Mouse (Mus musculus) hindbrain, embryonic 16.5 days (tissue): ENCODE results near the gene Tcf23. TPM values are rescaled to one million over a fixed set of nuclear protein-coding genes. Genes with fewer than 3 reads are reported as not detected.

Experiments used
- ATAC-seq: fragments of 200-750 bp; cut with Nextera tagmentation; 2 replicates; pipeline ENCODE4 v1.8.0; 2017; ENCODE audit warnings: moderate TSS enrichment, moderate library complexity
- H3K27ac ChIP-seq: fragments of 300-500 bp; sonication (generic); 2 replicates; pipeline ENCODE4 v1.5.1; 2014; ENCODE audit warnings: low read depth, mild to moderate bottlenecking, control low read depth, low read length, moderate library complexity
- H3K27me3 ChIP-seq: fragments of 300-500 bp; sonication (generic); replicated peaks from 2 replicates; pipeline ENCODE4 v1.6.1; 2014; ENCODE audit warnings: low read length; ENCODE audit not compliant: control insufficient read depth, insufficient read depth
- H3K36me3 ChIP-seq: fragments of 300-500 bp; sonication (generic); 2 replicates; pipeline ENCODE4 v1.6.1; 2014; ENCODE audit warnings: mild to moderate bottlenecking, low read length, moderate library complexity, mixed read lengths; ENCODE audit not compliant: control insufficient read depth, insufficient read depth
- H3K4me1 ChIP-seq: fragments of 300-500 bp; sonication (generic); 2 replicates; pipeline ENCODE4 v1.6.1; 2014; ENCODE audit warnings: low read depth, low read length; ENCODE audit not compliant: control insufficient read depth, insufficient read depth
- H3K4me2 ChIP-seq: fragments of 300-500 bp; sonication (generic); 2 replicates; pipeline ENCODE4 v1.6.1; 2014; ENCODE audit warnings: mild to moderate bottlenecking, low read length, control low read depth, moderate library complexity
- H3K4me3 ChIP-seq: fragments of 300-500 bp; sonication (generic); 2 replicates; pipeline ENCODE4 v1.5.1; 2014; ENCODE audit warnings: mild to moderate bottlenecking, low read length, control low read depth, moderate library complexity
- H3K9ac ChIP-seq: fragments of 300-500 bp; sonication (generic); 2 replicates; pipeline ENCODE4 v1.6.1; 2014; ENCODE audit warnings: low read depth, mild to moderate bottlenecking, control low read depth, low read length, moderate library complexity
- H3K9me3 ChIP-seq: fragments of 300-500 bp; sonication (generic); 2 replicates; pipeline ENCODE4 v1.6.1; 2014; ENCODE audit warnings: mild to moderate bottlenecking, low read length, moderate library complexity; ENCODE audit not compliant: control insufficient read depth
- WGBS: fragments of 180-500 bp; shearing (Covaris S2); extraction: QIAGEN DNeasy Blood & Tissue Kit; methylation state at CpG from one replicate; pipeline ENCODE4 v1.1.7; 2014; 5-methylcytosine and 5-hydroxymethylcytosine counted together
- polyA plus RNA-seq: library from polyadenylated mRNA; unstranded; fragments of >200 nt; fragmentation: Nextera tagmentation; extraction: Ambion mirVana; gene quantifications from 2 replicates; pipeline ENCODE4 v1.2.1, GENCODE M21; 2015

Gene Tcf23
- polyA plus RNA-seq, 1 experiment from 2014 or later, result not detected

GRCm38 (mm10) chr5:30974870-30975656 is 6.6 kb downstream of the Tcf23 start:
- ATAC-seq, result no peak
- H3K4me2 ChIP-seq, result no peak overlapping the region

GRCm38 (mm10) chr5:30982357-30982756 is 13.9 kb downstream of the Tcf23 start:
- 18% methylated on average over 2 of the region's 2 CpGs for WGBS
- H3K4me1 ChIP-seq, result no peaks in the 10 kb centered on the region
- no peaks in the 10 kb centered on the region for H3K36me3 ChIP-seq
- H3K4me2 ChIP-seq, result no peak overlapping the region
- H3K4me3 ChIP-seq, result no peak overlapping the region
- H3K27ac ChIP-seq, result no peak overlapping the region
- H3K9me3 ChIP-seq, result no peaks in the 10 kb centered on the region
- H3K27me3 ChIP-seq, result no peaks in the 10 kb centered on the region
- H3K9ac ChIP-seq, result no peak overlapping the region
- ATAC-seq, result no peak

More at GRCm38 (mm10) chr5:30974870-30975656, 6.6 kb downstream of the Tcf23 start:
- H3K36me3 ChIP-seq, result no peaks in the 10 kb centered on the region
- H3K4me1 ChIP-seq, result no peaks in the 10 kb centered on the region
- no peak overlapping the region for H3K4me3 ChIP-seq
- no peaks in the 10 kb centered on the region for H3K27me3 ChIP-seq
- no peak overlapping the region for H3K9ac ChIP-seq
- no peaks in the 10 kb centered on the region for H3K9me3 ChIP-seq
- WGBS, result 64% methylated on average over 9 of the region's 9 CpGs
- no peak overlapping the region for H3K27ac ChIP-seq

- WGBS, result 72% methylated on average over 5 of the region's 5 CpGs
These were observed 24.7 kb downstream of the Tcf23 start for GRCm38 (mm10) chr5:30992980-30993676.

GRCm38 (mm10) chr5:30994074-30994473 is 25.6 kb downstream of the Tcf23 start:
- WGBS, result 71% methylated on average over 3 of the region's 3 CpGs
- no peak for ATAC-seq
- no peak overlapping the region for H3K4me3 ChIP-seq

More at GRCm38 (mm10) chr5:30992980-30993676, 24.7 kb downstream of the Tcf23 start:
- Histone ChIP-seq H3K9me3 (no peaks in the 10 kb centered on the region), H3K4me1 (no peaks in the 10 kb centered on the region), H3K9ac (no peak overlapping the region), H3K4me3 (no peak overlapping the region), H3K36me3 (no peaks in the 10 kb centered on the region), H3K27me3 (no peaks in the 10 kb centered on the region), H3K4me2 (no peak overlapping the region), H3K27ac (no peak overlapping the region)
- ATAC-seq, result no peak

GRCm38 (mm10) chr5:30994910-30995635 is 26.6 kb downstream of the Tcf23 start:
- no peak overlapping the region for H3K4me2 ChIP-seq
- H3K4me1 ChIP-seq, result no peaks in the 10 kb centered on the region
- WGBS, result 79% methylated on average over 11 of the region's 11 CpGs
- H3K4me3 ChIP-seq, result no peak overlapping the region
- H3K27me3 ChIP-seq, result no peaks in the 10 kb centered on the region
- H3K36me3 ChIP-seq, result no peaks in the 10 kb centered on the region
- ATAC-seq, result no peak
- H3K9ac ChIP-seq, result no peak overlapping the region
- no peaks in the 10 kb centered on the region for H3K9me3 ChIP-seq
- no peak overlapping the region for H3K27ac ChIP-seq

More at GRCm38 (mm10) chr5:30994074-30994473, 25.6 kb downstream of the Tcf23 start:
- H3K27me3 ChIP-seq, result no peaks in the 10 kb centered on the region
- H3K9me3 ChIP-seq, result no peaks in the 10 kb centered on the region
- H3K9ac ChIP-seq, result no peak overlapping the region
- H3K27ac ChIP-seq, result no peak overlapping the region
- no peaks in the 10 kb centered on the region for H3K36me3 ChIP-seq
- H3K4me2 ChIP-seq, result no peak overlapping the region
- no peaks in the 10 kb centered on the region for H3K4me1 ChIP-seq

GRCm38 (mm10) chr5:30998306-30998705 is 29.8 kb downstream of the Tcf23 start:
- no peaks in the 10 kb centered on the region for H3K27me3 ChIP-seq
- H3K4me2 ChIP-seq, result no peak overlapping the region
- no peak overlapping the region for H3K9ac ChIP-seq
- no peaks in the 10 kb centered on the region for H3K9me3 ChIP-seq
- no peak overlapping the region for H3K27ac ChIP-seq
- no peak for ATAC-seq
- H3K4me1 ChIP-seq, result no peaks in the 10 kb centered on the region
- WGBS, result 33% methylated on average over 5 of the region's 5 CpGs
- no peak overlapping the region for H3K4me3 ChIP-seq
- no peaks in the 10 kb centered on the region for H3K36me3 ChIP-seq

- no peak overlapping the region for H3K9ac ChIP-seq
- H3K9me3 ChIP-seq, result no peaks in the 10 kb centered on the region
- no peak overlapping the region for H3K4me3 ChIP-seq
- H3K4me1 ChIP-seq, result no peaks in the 10 kb centered on the region
- no peak for ATAC-seq
- no peaks in the 10 kb centered on the region for H3K36me3 ChIP-seq
- 75% methylated on average over 5 of the region's 5 CpGs for WGBS
- H3K4me2 ChIP-seq, result no peak overlapping the region
- no peak overlapping the region for H3K27ac ChIP-seq
- no peaks in the 10 kb centered on the region for H3K27me3 ChIP-seq
These were observed 30.9 kb downstream of the Tcf23 start for GRCm38 (mm10) chr5:30999324-30999723.

GRCm38 (mm10) chr5:31000122-31000521 is 31.7 kb downstream of the Tcf23 start:
- H3K27ac ChIP-seq, result no peak overlapping the region
- no peak overlapping the region for H3K4me2 ChIP-seq
- H3K27me3 ChIP-seq, result no peaks in the 10 kb centered on the region
- WGBS, result 80% methylated on average over 7 of the region's 7 CpGs
- no peaks in the 10 kb centered on the region for H3K36me3 ChIP-seq
- no peaks in the 10 kb centered on the region for H3K4me1 ChIP-seq
- no peak for ATAC-seq
- H3K9ac ChIP-seq, result no peak overlapping the region
- H3K4me3 ChIP-seq, result no peak overlapping the region
- no peaks in the 10 kb centered on the region for H3K9me3 ChIP-seq

- WGBS, result 86% methylated on average over 2 of the region's 2 CpGs
- no peaks in the 10 kb centered on the region for H3K4me1 ChIP-seq
- no peak overlapping the region for H3K4me3 ChIP-seq
- no peaks in the 10 kb centered on the region for H3K36me3 ChIP-seq
- no peaks in the 10 kb centered on the region for H3K27me3 ChIP-seq
- no peak overlapping the region for H3K4me2 ChIP-seq
- no peak overlapping the region for H3K9ac ChIP-seq
- no peaks in the 10 kb centered on the region for H3K9me3 ChIP-seq
- no peak for ATAC-seq
- H3K27ac ChIP-seq, result no peak overlapping the region
These were observed 32.5 kb downstream of the Tcf23 start for GRCm38 (mm10) chr5:31000993-31001392.
